Comparison of ENCODE assay signal across 13 mouse cellular contexts in genomic region chr8:36354926-36355325, GRCm38 (mm10).
DNase-seq lines count a peak whose midpoint lies in the region; ATAC-seq and TF ChIP-seq lines count a peak whose summit lies in the region.
"Had no signal": no experiment of that assay in that cellular context is flagged by ENCODE, and none has a peak within 500 bp of the region (broad histone marks: within the 10 kb centered on the region; RNA-seq: fewer than 3 reads in every experiment).

No protein-coding gene starts in this region.

- no peak for DNase-seq in kidney, adult 9 months
- DNase-seq in 3T3-L1 (ENCODE audit: low read depth, low spot score), result peak; percentile 40
- peak; percentile 31 for DNase-seq in brain, embryonic 14.5 days (ENCODE audit: low read depth)
- DNase-seq in kidney, postnatal 36 days, result peak; percentile 6
- DNase-seq in right cerebral cortex, postnatal 25 days, result no peak
- DNase-seq: adrenal gland, postnatal 36 days; cerebellum, adult 18-20 months; thymus, postnatal 36 days had no signal

- TF ChIP-seq CTCF in brain, embryonic 14.5 days (IDR thresholded peaks at IDR 0.05; ENCODE audit: borderline replicate concordance, extremely low read depth, insufficient read depth, insufficient read length), result no peak

- no peak for TF ChIP-seq POLR2A in brain, embryonic 14.5 days (IDR thresholded peaks at IDR 0.05; ENCODE audit: borderline replicate concordance, extremely low read depth, insufficient read depth, insufficient read length, poor library complexity, severe bottlenecking)

- H3K4me2 ChIP-seq in kidney, embryonic 15.5 days, result no peak overlapping the region
- no peak overlapping the region for H3K4me2 ChIP-seq in liver, embryonic 12.5 days
- H3K4me2 ChIP-seq: hindbrain, embryonic 14.5 days; neural tube, embryonic 15.5 days had no signal

- WGBS in kidney, embryonic 15.5 days, result 18% methylated on average over 3 of the region's 3 CpGs
- 36% methylated on average over 3 of the region's 3 CpGs for WGBS in liver, embryonic 12.5 days (ENCODE audit: insufficient replicate concordance)

- H3K9ac ChIP-seq in kidney, embryonic 15.5 days, result no peak overlapping the region
- H3K9ac ChIP-seq in liver, embryonic 12.5 days, result no peak overlapping the region
- H3K9ac ChIP-seq: hindbrain, embryonic 14.5 days; neural tube, embryonic 15.5 days had no signal

- H3K27ac ChIP-seq in kidney, embryonic 15.5 days, result peak overlapping the region; percentile 62; the same call in 1 of the 2 replicates
- H3K27ac ChIP-seq in liver, embryonic 12.5 days, result no peak overlapping the region
- H3K27ac ChIP-seq: hindbrain, embryonic 14.5 days; macrophage; neural tube, embryonic 15.5 days had no signal

- H3K36me3 ChIP-seq in kidney, embryonic 15.5 days, result no peaks in the 10 kb centered on the region
- H3K36me3 ChIP-seq in liver, embryonic 12.5 days, result no peaks in the 10 kb centered on the region
- H3K36me3 ChIP-seq: neural tube, embryonic 15.5 days had no signal

- H3K4me3 ChIP-seq in kidney, embryonic 15.5 days (replicated peaks), result no peak overlapping the region
- no peak overlapping the region for H3K4me3 ChIP-seq in liver, embryonic 12.5 days
- H3K4me3 ChIP-seq: neural tube, embryonic 15.5 days had no signal

- no peak for ATAC-seq in kidney, embryonic 15.5 days (replicated peaks; ENCODE audit: low FRiP score)
- ATAC-seq in liver, embryonic 12.5 days, result no peak

- H3K9me3 ChIP-seq in kidney, embryonic 15.5 days (replicated peaks), result no peaks in the 10 kb centered on the region
- H3K9me3 ChIP-seq in liver, embryonic 12.5 days (replicated peaks), result no peaks in the 10 kb centered on the region
- H3K9me3 ChIP-seq: neural tube, embryonic 15.5 days had no signal

- H3K27me3 ChIP-seq in kidney, embryonic 15.5 days, result no peaks in the 10 kb centered on the region; the same call in 1 of the 2 replicates
- H3K27me3 ChIP-seq in liver, embryonic 12.5 days (replicated peaks), result no peaks in the 10 kb centered on the region
- H3K27me3 ChIP-seq: neural tube, embryonic 15.5 days had no signal

- 0 out of 2 replicates have a peak, but pooled peaks cover 3% of the 10 kb centered on the region for H3K4me1 ChIP-seq in kidney, embryonic 15.5 days
- H3K4me1 ChIP-seq in liver, embryonic 12.5 days, result no peaks in the 10 kb centered on the region
- H3K4me1 ChIP-seq: neural tube, embryonic 15.5 days had no signal

Comparison
In these comparisons a context has a peak if more than half of its experiments do, and no peak if none do; other contexts are left out.
1. DNase-seq: peak in 3T3-L1 (single experiment), brain, embryonic 14.5 days (single experiment) and kidney, postnatal 36 days (2 of 2); none in kidney, adult 9 months (single experiment) and right cerebral cortex, postnatal 25 days (single experiment).